Mouse (Mus musculus) megakaryocyte, adult 5-6 weeks (primary cell): ENCODE data around the gene Sgcd. TPM values are rescaled to one million over a fixed set of nuclear protein-coding genes. Genes with fewer than 3 reads are reported as not detected.

ENCODE experiments used
- ATAC-seq: 2 replicates; pipeline ENCODE4 v1.8.0; 2016; ENCODE audit warnings: mild to moderate bottlenecking, inconsistent platforms; ENCODE audit not compliant: poor library complexity, severe bottlenecking
- total RNA-seq, 2 experiments: library from RNA; stranded (forward) in 1 of 2; stranded (reverse) in 1 of 2; fragments of 153-499, 151-499 nt in 1 of 2; fragments of 221-1000, 200-1000 nt in 1 of 2; gene quantifications; 2 replicates each; pipeline versions ENCODE4 v1.2.3 to v1.2.4; 2015 to 2017

The Sgcd gene
- total RNA-seq, 2 experiments from 2014 or later: not detected

- no peak for ATAC-seq
Observed at GRCm38 (mm10) chr11:47156730-47157693, 831.8 kb downstream of the Sgcd start.

DNA sequence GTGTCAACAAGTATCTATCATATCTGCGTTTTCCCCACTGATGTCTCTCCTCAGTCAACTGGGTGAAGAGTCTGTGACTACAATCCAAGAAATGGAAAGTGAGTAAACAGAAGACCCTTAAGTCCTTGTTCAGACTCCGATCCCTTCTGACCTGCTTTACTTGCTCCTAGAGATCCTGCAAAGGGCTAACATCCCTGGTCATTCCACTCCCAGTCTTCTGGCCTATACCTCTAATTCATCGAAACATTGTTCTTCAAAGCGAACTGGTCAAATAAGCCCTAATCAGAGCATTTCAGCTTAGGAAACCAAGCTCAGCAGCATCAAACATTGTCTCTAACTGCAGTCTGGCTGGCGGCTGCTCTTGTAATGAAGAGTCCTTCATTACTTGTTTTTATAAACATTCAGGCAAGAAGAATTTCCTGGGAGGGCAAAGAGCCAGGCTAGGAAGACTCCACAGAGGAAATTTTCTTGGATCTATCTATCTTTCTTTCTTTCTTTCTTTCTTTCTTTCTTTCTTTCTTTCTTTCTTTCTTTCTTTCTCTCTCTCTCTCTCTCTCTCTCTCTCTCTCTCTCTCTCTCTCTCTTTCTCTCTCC, 833.8 kb downstream of the Sgcd start:
- ATAC-seq: no peak

GRCm38 (mm10) chr11:47149607-47150006, 839.2 kb downstream of the Sgcd start:
- no peak for ATAC-seq

DNA sequence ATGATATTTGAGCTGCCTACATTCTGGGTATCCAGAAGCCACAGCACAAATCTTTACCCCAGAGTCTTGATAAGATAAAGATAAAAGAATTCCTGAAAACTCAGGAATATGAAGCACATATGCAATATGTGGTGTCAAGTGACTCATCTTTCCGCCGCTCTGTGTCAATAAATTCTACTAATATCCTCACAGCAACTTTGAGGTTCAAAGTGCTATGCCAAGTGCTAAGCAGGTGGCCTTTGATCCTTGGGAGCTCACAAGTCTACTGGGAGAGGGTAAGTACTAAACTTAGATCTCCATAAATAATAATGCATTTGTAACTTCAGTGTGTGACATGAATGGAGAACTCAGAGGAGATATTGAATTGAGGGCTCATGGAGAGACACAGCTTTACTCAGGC, 848.9 kb downstream of the Sgcd start:
- no peak for ATAC-seq

DNA sequence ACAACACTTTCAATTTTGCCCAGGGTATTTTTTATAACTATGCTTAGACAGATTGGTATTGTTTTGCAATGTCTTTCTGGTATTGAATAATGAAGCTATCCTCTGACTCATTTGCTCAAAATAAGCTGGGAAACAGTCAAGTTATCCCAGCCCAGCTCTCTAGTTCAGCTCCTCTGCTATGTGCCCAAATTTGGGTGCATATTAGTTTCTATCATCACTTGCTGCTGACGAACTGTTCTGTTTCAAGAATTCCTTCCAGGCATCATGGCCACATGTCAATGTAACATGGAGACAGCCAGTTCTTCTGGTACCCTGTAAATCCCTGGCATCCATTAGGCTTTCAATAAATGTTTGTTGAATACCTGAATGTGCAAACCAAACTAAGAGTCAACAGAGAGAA, 849.5 kb downstream of the Sgcd start:
- no peak for ATAC-seq

DNA sequence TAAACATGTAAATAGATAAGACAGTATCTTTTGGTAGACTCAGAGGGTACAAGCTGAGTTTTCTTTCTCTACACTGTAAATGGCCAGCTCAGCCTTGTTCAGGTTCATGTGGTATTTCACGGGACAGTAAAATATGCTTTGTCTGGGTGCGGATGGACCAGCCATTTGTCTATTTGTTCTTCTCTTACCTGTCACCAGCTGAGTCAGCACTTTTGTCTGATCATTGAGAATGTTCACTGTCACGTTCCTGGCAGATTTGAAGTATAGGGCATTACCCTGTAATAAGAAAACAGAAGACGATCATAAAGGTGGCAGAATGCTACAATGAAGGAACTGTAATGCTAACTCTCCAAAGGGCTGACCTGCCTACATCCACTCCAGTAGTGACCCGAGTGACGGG, 856.4 kb downstream of the Sgcd start:
- ATAC-seq: no peak

DNA sequence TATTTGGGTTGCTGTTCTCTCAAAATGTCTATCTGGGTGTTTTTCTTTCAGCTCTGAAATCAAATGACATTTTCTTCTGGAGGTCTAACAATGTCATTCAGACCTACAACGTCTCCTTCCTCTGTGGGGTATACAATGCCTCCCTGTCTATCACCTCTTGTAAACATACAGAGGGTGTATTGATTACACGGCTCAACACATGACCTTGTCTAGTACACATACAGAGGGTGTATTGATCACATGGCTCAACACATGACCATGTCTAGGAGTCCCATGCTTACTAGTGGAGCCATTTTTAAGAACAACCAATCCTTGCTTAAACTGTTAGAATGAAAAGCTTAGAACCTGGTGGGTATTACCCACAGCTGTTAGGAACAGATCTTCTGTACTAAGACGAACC, 858.3 kb downstream of the Sgcd start:
- ATAC-seq: no peak

DNA sequence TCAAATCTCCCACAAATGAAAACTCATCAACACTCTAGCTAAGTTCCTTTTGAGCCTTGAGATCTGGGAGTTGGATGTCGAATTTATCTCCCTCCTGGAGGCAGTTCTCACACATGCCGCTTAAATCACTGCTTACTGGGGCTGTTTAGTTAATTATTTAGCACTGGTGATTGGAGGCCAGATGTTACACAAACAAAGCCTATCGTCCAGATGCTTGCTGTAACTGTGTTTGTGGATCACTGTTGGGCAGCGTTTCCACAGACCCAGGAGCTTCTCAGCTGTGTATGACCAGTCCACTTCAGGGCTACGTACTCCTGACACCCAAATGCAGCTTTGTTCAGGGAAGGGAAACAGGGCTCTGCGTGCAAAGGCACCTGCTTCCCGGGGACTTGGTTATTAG, 858.8 kb downstream of the Sgcd start:
- ATAC-seq: no peak

GRCm38 (mm10) chr11:47129166-47129565, 859.6 kb downstream of the Sgcd start:
- ATAC-seq: no peak

- ATAC-seq: no peak
Observed at GRCm38 (mm10) chr11:47128331-47128730, 860.4 kb downstream of the Sgcd start.

DNA sequence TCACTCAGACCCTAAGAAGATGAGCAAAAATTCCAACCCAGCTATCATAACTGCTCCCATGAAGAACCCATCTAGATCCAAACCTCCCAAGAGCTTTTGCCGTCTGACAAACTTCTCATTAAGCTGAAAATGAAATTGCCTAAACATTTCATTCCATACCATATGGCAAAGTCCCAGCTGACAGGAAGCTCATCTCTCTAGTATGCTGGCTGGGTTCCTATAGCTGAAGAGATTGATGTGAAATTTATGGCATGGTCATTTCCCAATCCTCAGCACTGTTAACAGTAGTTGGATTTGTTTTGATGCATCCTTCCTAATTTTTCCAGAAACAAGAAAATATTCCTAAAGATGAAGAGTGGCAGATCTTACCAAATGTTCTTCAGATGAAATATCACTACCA, 867.9 kb downstream of the Sgcd start:
- ATAC-seq: no peak

DNA sequence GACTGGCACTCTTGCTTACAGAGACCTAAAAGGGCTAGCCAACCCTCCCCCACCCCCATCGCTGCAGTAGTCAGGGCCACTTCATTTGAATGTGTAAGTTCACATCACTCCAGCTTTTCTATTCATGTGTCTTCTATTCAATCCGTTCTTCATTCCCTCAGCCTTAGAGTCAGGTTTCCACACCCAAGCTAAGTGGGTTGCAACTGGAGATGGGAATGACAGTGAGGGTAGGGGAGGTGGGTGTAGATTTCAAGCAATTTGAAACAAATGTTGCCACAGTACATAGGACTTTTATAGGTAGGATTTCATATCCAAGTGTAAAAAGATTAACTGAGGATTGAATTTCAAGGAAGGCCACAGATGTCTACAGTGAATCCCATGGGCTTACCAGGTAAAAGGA, 870.9 kb downstream of the Sgcd start:
- no peak for ATAC-seq

- ATAC-seq: no peak
Observed at GRCm38 (mm10) chr11:47114366-47114765, 874.4 kb downstream of the Sgcd start.

DNA sequence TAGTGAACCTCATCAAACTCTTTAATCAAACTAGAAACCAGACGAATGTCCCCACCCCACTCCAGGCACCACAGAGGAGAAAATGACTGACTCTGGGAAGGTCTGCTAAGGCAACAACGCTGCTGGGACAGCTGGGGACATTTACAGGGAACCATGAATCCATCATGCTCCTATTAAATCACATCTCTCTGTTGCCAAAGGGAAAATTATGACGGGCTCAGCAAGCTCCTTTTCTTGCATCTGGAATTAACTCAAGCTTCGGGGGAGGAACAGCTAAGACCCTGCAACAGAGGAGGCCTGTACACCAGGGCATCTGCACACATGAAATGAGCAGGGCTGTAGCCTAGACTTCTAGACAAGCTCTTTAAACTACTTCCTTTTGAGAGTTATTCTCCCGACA, 875.7 kb downstream of the Sgcd start:
- no peak for ATAC-seq

DNA sequence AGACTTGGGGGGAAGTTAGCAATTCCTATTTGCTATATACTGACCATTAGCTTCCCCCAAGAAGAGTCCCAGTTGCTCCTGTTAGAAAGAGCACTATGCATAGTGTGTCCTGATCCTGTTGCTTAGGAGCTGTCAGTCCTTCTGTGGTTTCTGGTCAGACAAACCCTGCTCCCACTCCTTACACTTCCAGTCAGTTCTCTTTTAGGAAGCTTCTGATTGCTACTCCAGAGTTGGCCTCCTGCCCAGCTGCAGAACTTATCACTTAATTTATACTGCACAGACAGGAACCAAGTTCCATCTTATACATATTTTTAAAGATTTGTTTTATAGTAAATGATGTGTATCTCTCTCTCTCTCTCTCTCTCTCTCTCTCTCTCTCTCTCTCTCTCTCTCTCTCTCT, 878.5 kb downstream of the Sgcd start:
- no peak for ATAC-seq

DNA sequence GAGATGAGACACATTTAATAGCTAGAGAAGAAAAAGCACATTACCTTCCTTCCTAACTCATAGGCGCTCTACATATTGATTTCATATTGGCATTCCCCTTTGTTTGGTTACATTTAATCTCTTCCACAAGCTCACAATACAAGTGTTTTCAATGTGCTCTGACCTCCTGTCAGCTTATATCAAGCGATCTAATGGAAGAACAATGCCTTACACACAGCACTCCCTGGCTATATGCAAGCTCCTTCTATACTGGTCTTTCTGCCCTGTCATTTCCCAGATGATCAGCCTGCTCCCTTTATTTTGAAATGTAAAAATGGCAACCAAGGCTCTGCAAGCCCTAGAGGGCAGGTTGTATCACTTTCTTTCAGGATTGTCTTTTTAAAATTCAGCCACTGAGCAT, 881.1 kb downstream of the Sgcd start:
- no peak for ATAC-seq

DNA sequence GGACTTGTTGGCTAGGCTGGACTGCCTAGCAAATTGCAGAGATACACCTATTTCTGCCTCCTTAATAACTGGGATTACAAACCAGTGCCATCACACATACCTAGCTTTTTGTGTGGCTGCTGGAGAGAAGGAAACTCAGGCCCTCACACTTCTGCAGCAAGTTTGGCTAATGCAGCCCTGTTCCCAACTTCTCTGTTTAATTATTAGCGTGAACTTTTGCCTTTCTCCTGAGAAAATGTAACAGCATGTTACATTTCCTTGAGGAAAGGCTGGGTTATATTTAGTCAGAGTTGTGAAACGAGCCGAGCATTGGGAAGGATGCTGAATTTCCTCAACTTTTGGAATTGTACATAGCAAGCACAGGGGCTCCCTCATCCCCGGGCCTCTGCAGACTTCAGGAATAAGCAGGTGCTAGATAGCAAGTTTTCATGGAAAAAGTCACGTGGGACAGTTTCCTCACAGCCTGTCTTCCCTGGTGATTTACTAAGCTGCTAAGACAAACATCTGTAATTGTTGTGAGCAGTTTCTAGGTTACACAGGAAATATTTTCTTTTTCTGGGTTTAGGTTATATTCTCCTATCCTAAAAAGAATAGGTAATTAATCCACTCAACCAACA, 895.4 kb downstream of the Sgcd start:
- no peak for ATAC-seq

DNA sequence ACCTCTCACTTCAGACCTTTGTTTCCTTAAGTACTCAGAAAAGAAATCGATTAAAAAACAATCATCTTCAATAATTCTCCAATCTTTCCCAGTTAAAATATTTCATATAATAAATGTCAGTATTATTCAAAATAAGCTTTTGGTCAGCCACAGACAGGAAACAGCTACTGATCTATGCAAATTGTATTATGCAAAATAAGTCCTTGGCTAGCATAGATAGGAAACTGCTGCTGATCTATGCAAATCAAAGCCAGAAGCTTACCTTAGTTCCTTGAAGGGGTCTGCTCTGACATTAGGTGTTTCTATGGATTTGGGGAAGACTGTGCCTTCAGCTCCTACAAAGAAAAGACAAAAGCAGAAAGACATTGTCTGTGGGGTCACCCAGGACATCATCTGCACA, 906.3 kb downstream of the Sgcd start:
- ATAC-seq: no peak

- no peak for ATAC-seq
Observed at GRCm38 (mm10) chr11:47073538-47073937, 915.2 kb downstream of the Sgcd start.

DNA sequence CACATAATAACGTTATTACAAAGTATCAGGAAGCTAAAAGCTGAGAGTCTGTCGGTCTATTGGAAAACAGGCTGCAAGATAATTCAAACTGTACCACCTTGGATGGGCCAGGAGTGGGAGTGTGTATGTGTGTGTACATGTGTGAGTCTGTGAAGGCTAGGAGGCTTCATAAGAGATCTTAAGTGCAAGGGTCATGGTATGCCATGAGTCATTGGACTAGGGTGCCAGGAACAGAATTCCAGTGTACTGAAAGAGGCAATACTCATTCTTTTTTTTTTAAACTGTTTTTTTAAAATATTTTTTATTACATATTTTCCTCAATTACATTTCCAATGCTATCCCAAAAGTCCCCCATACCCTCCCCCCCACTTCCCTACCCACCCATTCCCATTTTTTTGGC, 917.6 kb downstream of the Sgcd start:
- ATAC-seq: no peak

DNA sequence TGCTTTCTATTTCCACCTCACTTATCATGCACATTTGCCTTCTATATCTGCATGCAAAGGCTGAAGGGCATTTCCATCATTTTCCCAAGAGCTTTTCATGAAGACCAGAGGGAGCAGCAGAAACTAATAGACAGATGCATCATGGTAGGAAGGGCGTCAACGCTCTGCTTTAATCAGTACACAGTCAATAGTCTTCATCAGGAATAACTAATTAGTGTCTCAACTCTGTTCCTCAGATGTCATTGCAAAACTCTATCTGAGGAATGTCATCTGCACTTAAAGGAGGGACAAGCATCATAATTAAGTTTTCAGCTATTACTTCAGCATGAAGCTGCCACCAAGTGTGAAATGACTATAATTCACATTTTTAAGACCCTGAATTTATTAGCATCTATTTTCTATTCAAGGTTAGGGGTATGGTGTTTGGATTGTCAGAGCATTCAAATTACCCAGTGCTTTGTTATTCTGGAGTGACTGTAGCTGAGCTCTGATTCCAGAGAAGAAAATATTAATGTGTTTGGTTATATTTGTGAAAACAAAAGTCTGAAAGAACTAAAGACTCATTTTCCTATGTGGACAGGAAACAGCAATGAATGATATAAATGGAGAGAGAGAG, 918.9 kb downstream of the Sgcd start:
- no peak for ATAC-seq

- ATAC-seq: no peak
Observed at GRCm38 (mm10) chr11:47063690-47064089, 925.1 kb downstream of the Sgcd start.
